Mouse (Mus musculus) spleen, postnatal 14 days (tissue): ENCODE results near the gene Myo1e.

Experiments used
- DNase-seq, 2 experiments: peaks; one replicate each; pipeline ENCODE4 v3.0.0; 2021 to 2022; ENCODE audit warnings: low spot score in 2 of 2

Myo1e gene

GRCm38 (mm10) chr9:70283151-70283550, 76.0 kb downstream of the Myo1e start:
- DNase-seq: no peak

DNA sequence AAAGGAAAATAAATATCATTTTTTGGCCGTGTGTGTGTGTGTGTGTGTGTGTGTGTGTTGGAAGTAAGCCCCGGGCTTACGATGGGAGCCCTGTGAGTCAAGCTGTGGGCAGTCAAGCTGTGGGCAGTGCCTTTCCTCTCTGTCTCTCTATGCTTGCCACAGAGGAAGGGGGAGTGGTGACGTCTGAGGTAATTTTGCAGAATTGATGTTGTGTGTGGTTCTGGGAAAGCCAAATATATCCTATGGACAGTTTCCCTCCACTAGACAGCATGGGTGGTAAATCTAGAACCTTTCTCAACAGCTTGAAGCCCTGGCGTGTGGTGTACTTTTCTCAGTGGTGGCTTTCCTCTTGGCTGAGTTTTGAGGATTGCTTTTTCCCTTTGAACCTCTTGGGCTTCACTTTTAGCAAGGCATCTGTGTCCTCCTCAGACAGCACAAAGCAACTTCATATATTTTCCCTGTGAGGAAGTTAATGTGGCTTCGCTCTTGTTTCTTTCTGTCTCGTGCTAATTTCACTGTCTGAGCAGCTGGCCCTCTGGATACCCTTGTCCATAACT, 77.5 kb downstream of the Myo1e start:
- DNase-seq: no peak

DNA sequence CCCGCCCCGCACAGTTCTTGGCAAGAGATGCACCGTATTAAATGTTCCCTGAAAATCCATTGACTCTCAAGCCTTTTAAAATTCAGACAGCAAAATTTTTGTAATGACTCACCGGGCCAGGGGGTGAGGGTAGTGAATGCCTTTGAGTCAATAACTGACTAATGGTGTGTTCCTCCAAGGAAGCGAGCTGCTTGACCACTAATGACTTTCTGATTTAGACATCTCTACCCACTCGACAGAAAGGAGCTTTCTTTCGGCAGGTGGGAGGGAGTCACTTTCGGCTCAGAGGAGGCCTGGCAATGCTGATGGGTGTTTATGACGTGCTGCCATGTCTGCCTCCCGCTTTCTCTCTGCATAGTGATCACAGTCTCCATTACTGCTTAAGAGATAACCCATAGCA, 83.6 kb downstream of the Myo1e start:
- DNase-seq: no peak

GRCm38 (mm10) chr9:70296916-70297315, 89.8 kb downstream of the Myo1e start:
- no peak for DNase-seq

- DNase-seq: no peak
These were observed 91.1 kb downstream of the Myo1e start for GRCm38 (mm10) chr9:70298221-70298620.

- DNase-seq: no peak
These were observed 93.6 kb downstream of the Myo1e start for GRCm38 (mm10) chr9:70300705-70301104.

GRCm38 (mm10) chr9:70301598-70301997, 94.4 kb downstream of the Myo1e start:
- no peak for DNase-seq

DNA sequence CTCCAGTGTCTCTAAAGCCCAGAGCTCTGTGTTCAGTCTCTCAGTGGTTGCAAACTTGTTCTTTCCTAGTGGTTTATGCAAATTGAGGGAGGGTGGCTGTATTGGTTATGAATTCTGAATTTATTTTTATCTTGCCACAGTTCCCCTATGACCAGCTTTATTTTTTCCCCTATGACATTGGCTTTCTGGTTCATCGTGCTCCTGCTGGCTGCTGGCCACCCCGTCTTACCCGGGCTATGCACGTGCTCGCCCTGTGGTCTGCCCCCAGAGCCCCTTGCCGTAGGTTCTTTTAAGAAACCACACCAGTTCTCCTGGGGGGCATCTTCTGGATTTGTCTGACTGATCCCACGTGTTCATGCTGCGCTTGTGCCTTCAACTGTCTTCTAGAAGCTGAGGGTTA, 97.8 kb downstream of the Myo1e start:
- peak; percentile 14 to 18 for DNase-seq

DNA sequence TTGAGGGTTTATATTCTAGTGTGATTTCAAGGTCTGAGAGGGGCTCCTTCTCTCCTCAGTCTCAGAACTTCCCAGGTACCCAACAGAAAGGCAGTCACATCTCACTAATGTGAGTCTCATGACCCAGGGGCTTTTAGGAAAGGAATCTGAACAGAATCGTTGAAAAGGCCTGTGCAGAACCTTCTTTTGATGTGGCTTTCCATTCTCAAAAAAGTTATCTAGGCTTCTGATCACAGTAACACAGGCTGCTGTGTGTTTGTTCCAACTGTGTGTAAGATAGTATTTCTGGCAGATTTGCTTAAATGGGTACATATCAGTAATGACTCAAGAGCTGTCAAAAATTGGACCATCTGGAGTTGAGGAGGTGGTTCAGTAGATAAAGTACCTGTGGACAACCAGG, 102.9 kb downstream of the Myo1e start:
- DNase-seq: no peak

DNA sequence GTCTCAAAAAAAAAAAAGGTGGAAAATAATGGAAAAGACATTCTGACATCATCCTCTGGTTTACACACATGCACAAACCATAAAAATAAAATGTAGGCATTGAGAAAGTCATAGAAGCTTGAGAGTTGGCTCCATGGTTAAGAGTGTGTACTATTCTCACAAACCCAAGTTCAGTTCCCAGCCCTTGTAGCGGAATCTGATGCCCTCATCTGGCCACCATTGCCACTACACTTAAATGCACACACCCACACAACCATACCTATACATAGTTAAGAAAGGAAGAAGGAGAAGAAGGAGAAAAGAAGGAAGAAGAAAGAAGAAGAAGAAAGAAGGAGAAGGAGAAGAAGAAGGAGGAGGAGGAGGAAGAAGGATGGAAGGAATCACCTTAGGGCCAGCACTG, 106.9 kb downstream of the Myo1e start:
- no peak for DNase-seq

DNA sequence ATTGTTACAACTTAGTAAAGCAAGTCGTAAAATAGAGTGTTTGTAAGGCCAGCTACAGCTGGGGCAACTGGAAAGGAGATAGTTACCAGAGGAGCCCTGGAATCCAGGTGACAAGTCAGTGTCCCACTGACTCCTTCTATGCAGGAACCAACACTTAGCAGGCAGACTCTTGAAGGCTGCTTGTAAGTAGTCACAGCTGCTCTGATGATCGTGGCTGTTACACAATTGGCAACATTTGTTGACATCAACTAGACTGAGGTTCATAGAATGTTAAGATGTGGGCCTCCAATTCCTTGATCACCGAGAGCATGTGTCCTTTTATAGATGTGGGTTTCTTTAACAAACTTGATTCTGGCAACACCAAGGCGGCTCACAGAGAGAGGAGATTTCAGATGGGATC, 108.0 kb downstream of the Myo1e start:
- no peak for DNase-seq

DNA sequence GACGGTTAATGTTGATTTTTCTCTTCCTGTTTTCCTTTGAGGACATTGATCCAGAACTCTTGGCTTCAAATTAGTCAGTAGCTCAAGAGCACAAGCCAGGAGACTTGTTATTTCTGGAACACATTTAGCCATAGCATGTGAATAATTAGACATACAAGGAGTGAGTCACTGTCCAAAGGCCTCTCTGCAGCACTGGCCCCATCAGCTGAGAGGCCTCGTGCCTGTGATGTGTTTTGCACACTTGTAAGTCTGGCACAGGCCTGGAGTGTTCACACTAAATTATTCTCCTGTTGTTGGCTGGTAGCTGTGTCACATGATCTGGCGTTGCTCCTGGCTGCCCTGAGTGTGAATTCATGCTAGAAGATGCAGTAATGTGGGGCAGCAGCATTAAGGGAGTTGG, 111.5 kb downstream of the Myo1e start:
- no peak for DNase-seq

GRCm38 (mm10) chr9:70324336-70324735, 117.2 kb downstream of the Myo1e start:
- DNase-seq: no peak

DNA sequence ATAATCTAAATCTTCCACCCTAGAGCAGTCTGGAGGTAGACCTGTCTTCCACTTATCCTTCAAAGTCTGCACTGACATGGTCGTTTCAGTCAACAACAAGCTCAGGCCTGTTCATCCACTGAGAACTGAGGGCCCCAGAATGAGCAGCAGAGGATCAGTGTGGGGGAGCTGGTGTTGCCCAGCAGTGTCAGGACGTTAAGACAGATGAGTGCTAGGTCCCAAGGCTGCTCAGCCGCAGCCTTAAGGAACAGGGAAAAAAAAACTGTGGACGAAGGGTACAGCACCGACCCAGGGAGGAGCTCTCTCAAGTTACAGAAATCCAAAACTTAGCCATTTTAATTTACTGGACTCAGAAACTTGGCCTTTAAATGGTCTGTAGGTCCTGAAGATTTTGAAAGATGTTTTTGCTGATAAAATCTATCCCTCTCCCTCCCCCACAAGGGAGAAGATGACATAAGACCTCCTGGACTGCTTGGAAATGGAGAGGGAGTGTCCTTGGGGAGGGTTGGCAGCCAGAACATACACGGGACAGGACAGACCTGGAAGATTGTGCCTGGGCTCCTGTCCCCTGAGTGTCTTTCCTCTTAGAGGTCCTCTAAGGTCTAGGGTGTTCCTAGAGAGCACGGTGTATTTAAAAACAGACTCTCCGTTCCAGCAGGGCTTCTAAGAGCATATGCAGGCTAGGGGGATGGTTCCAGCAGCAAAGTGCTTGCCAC, 118.9 kb downstream of the Myo1e start:
- no peak for DNase-seq

DNA sequence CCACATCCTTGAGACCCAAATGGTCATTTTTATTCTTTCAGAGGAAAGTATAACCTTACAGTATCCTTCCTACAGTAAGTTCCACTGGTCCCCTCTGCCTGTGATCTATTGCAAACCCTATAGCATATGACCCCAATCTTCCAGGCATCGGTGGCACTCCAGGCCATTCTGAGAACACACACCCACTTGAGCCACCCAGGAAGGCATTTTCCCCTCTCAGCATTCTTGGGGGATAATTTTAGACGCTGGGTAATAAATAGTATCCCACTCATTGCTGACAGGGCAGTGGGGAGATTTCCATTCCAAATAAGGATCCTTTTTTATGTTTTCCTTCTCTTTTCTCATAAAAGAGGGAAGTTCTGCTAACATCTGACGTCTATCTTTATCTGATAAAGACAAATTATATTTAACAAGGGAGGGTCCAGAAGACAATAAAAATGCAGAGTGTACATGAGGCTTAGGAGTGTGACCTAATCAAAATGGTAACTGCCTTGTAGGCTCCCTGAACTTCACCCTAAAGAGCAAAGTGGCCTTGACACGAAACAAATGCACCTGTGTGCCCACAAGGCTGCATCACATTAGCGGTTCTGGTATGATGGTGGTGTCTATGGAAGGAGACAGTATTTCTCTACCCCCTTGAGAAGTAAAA, 121.2 kb downstream of the Myo1e start:
- no peak for DNase-seq

- DNase-seq: no peak
These were observed 124.7 kb downstream of the Myo1e start for GRCm38 (mm10) chr9:70331727-70332335.

DNA sequence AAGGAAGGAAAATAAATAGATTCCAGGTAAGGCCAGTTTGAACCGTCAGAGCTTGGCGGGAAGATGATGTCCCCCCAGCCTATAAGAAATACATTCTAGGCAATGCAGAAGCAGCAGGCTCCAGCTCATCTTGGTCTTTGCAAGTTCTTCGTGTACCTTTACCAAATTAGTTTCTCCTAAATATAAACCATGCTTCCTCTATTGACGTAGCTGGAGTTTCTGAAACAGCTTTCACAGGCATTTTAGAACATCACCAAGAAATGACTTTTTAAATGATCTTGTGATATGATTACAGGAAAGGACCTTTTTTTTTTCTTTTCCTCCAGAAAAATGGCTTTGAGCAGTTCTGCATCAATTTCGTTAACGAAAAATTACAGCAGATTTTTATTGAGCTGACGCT, 131.2 kb downstream of the Myo1e start:
- DNase-seq: no peak

DNA sequence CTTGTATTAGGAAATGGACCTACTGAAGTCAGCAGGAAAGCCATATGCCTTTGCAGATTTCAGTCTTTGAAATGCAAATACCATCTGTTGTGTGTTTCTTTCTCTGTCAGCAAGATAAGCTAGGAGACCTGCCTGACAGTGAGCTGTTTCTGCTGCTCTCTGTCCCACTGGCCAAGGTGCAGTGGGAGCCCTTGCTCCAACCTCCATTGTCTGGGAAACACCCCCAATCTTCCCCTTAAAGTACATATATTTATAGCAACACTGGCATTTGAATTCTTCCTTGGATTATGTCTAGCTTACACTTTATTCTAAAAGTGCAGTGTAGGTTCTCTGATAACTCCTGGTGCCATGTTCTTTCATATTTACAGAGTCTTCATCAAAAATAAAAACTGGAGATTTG, 131.7 kb downstream of the Myo1e start:
- DNase-seq: no peak

GRCm38 (mm10) chr9:70349274-70349673, 142.1 kb downstream of the Myo1e start:
- DNase-seq: no peak

DNA sequence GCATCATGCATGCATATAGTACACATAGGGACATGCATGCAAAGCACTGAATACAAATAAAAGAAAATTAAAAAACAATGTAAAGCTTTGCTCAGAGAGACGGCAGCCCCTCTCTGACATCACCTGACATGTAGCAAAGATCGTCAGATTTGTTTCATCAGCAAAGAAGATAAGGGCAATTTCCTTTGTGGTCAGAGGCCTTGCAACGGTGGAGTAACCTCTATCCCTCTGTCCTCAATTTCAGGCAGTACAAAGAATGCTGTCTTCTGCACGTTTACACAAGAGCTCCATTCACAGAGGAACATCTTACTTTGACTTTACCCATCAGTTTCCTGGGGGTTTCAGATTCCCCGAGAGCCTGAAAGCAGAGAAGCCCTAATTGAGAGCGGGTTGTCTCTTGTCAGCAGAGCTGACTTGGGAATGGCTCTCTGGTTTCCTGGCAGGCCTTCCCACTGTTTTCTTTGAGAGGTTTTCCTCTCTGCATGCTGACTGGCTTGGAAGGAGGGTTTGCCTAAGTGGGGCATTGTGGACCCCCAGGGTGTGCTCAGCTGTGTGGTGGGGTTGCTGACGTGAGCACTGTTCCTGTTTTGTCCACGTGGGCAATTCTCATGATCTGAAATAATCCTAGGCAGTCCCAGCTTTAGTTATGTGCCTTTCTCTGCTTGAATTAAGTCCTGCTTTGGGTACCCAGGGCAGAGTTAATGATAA, 144.6 kb downstream of the Myo1e start:
- no peak for DNase-seq

GRCm38 (mm10) chr9:70356254-70356653, 149.1 kb downstream of the Myo1e start:
- no peak for DNase-seq

DNA sequence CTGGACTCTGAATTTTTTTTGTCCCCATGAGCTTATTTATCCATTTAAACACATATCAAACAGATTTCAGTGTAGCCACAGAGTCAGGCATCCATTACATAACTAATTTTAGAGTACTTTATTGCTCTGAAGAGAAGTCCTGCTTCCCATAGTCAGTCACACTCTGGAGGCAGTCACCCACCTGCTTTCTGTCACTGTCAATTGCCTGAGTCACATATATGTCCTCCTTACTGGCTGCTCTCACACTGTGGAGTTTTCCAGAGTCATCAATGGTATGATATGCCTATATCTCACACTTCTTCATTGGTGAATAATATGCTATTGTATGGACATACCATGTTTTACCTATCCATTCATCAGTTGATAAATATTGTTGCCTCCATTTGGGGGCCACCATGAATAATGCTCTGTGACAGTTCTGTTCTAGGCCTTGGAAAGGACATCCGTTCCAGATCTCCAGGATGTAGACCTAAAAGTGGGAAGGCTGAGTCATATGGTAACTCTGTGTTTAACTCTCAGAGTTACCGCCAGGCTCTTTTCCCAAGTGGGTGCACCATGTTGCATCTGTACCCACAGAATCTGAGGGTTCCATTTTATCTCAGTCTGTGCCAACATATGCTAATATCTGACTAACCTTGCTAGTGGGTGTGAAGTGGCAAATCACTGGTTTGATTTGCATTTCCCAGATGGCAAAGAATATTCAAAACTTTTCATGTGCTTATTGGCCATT, 152.4 kb downstream of the Myo1e start:
- no peak for DNase-seq
